Comparison of ENCODE assay signal across 10 mouse cellular contexts in genomic region chr9:29413126-29413525, GRCm38 (mm10).
A peak's percentile ranks its signal among the peaks of the same experiment; 100 is the strongest.
DNase-seq lines count a peak whose midpoint lies in the region; ATAC-seq and TF ChIP-seq lines count a peak whose summit lies in the region.
"Had no signal": no experiment of that assay in that cellular context is flagged by ENCODE, and none has a peak within 500 bp of the region (broad histone marks: within the 10 kb centered on the region; RNA-seq: fewer than 3 reads in every experiment).

No protein-coding gene starts in this region.

- peaks cover 24% of the 10 kb centered on the region for H3K27me3 ChIP-seq in embryonic facial prominence, embryonic 12.5 days
- H3K27me3 ChIP-seq in embryonic facial prominence, embryonic 10.5 days (replicated peaks; ENCODE audit: low read depth, poor library complexity, severe bottlenecking), result peaks cover 77% of the 10 kb centered on the region
- H3K27me3 ChIP-seq in lung, embryonic 14.5 days (ENCODE audit: insufficient read depth, low read length), result peaks cover 23% of the 10 kb centered on the region
- no peaks in the 10 kb centered on the region for H3K27me3 ChIP-seq in hindbrain, embryonic 16.5 days (replicated peaks; ENCODE audit: control insufficient read depth, insufficient read depth, low read length)
- peaks cover 52% of the 10 kb centered on the region for H3K27me3 ChIP-seq in liver, embryonic 12.5 days (replicated peaks)

- H3K9me3 ChIP-seq in embryonic facial prominence, embryonic 12.5 days, result no peaks in the 10 kb centered on the region
- H3K9me3 ChIP-seq in embryonic facial prominence, embryonic 10.5 days, result no peaks in the 10 kb centered on the region
- H3K9me3 ChIP-seq in lung, embryonic 14.5 days (ENCODE audit: low read depth, low read length), result no peaks in the 10 kb centered on the region
- H3K9me3 ChIP-seq in hindbrain, embryonic 16.5 days (ENCODE audit: control insufficient read depth, low read length), result no peaks in the 10 kb centered on the region
- no peaks in the 10 kb centered on the region for H3K9me3 ChIP-seq in liver, embryonic 12.5 days (replicated peaks)
- H3K9me3 ChIP-seq: megakaryocyte, embryonic 14.5 days had no signal

- no peak overlapping the region for H3K4me3 ChIP-seq in embryonic facial prominence, embryonic 12.5 days
- H3K4me3 ChIP-seq in embryonic facial prominence, embryonic 10.5 days, result no peak overlapping the region
- H3K4me3 ChIP-seq in lung, embryonic 14.5 days (ENCODE audit: low read depth, low read length), result no peak overlapping the region
- H3K4me3 ChIP-seq in hindbrain, embryonic 16.5 days (ENCODE audit: low read length), result peak overlapping the region; percentile 63
- no peak overlapping the region for H3K4me3 ChIP-seq in liver, embryonic 12.5 days
- H3K4me3 ChIP-seq: megakaryocyte, embryonic 14.5 days had no signal

- ATAC-seq in embryonic facial prominence, embryonic 12.5 days (ENCODE audit: insufficient number of reproducible peaks, insufficient read depth, low FRiP score, low TSS enrichment), result no peak
- no peak for ATAC-seq in lung, embryonic 14.5 days (ENCODE audit: insufficient read depth)
- ATAC-seq in hindbrain, embryonic 16.5 days, result no peak
- no peak for ATAC-seq in liver, embryonic 12.5 days

- no peak for DNase-seq in embryonic facial prominence, embryonic 10.5 days (ENCODE audit: low spot score)
- DNase-seq in lung, embryonic 14.5 days, result no peak
- no peak for DNase-seq in lung, adult 18-20 months
- DNase-seq in urinary bladder, adult 18-20 months (ENCODE audit: low spot score in 2 of 2), result no peak
- no peak for DNase-seq in spleen, postnatal 10 days (ENCODE audit: low spot score in 2 of 2)

- peak overlapping the region; percentile 90; the same call in 1 of the 2 replicates for H3K4me2 ChIP-seq in embryonic facial prominence, embryonic 12.5 days (replicated peaks)
- peak overlapping the region; percentile 95 for H3K4me2 ChIP-seq in lung, embryonic 14.5 days
- H3K4me2 ChIP-seq in hindbrain, embryonic 16.5 days (ENCODE audit: low read length), result peak overlapping the region; percentile 87
- no peak overlapping the region for H3K4me2 ChIP-seq in liver, embryonic 12.5 days

- H3K4me1 ChIP-seq in embryonic facial prominence, embryonic 12.5 days, result peaks cover 6% of the 10 kb centered on the region; the same call in 1 of the 2 replicates
- H3K4me1 ChIP-seq in embryonic facial prominence, embryonic 10.5 days, result peaks cover 17% of the 10 kb centered on the region
- no peaks in the 10 kb centered on the region for H3K4me1 ChIP-seq in lung, embryonic 14.5 days (ENCODE audit: insufficient read depth)
- peaks cover 8% of the 10 kb centered on the region for H3K4me1 ChIP-seq in hindbrain, embryonic 16.5 days (ENCODE audit: control insufficient read depth, insufficient read depth, low read depth, low read length)
- H3K4me1 ChIP-seq in liver, embryonic 12.5 days, result no peaks in the 10 kb centered on the region
- H3K4me1 ChIP-seq: megakaryocyte, embryonic 14.5 days had no signal

- H3K27ac ChIP-seq in embryonic facial prominence, embryonic 12.5 days, result no peak overlapping the region
- H3K27ac ChIP-seq in embryonic facial prominence, embryonic 10.5 days (replicated peaks), result no peak overlapping the region
- H3K27ac ChIP-seq in lung, embryonic 14.5 days (ENCODE audit: low read depth), result no peak overlapping the region
- H3K27ac ChIP-seq in hindbrain, embryonic 16.5 days (ENCODE audit: low read depth, low read length), result no peak overlapping the region
- H3K27ac ChIP-seq in liver, embryonic 12.5 days, result no peak overlapping the region
- H3K27ac ChIP-seq: kidney, postnatal 0 days had no signal

- WGBS in embryonic facial prominence, embryonic 12.5 days, result 68% methylated on average over 4 of the region's 4 CpGs
- 63% methylated on average over 4 of the region's 4 CpGs for WGBS in embryonic facial prominence, embryonic 10.5 days
- WGBS in lung, embryonic 14.5 days, result 69% methylated on average over 4 of the region's 4 CpGs
- 72% methylated on average over 4 of the region's 4 CpGs for WGBS in hindbrain, embryonic 16.5 days
- WGBS in liver, embryonic 12.5 days (ENCODE audit: insufficient replicate concordance), result 51% methylated on average over 4 of the region's 4 CpGs

- H3K9ac ChIP-seq in embryonic facial prominence, embryonic 12.5 days, result no peak overlapping the region
- no peak overlapping the region for H3K9ac ChIP-seq in lung, embryonic 14.5 days
- H3K9ac ChIP-seq in hindbrain, embryonic 16.5 days (ENCODE audit: low read depth, low read length), result peak overlapping the region; percentile 18; the same call in 1 of the 2 replicates
- H3K9ac ChIP-seq in liver, embryonic 12.5 days, result no peak overlapping the region

- H3K36me3 ChIP-seq in embryonic facial prominence, embryonic 12.5 days, result no peaks in the 10 kb centered on the region
- no peaks in the 10 kb centered on the region for H3K36me3 ChIP-seq in embryonic facial prominence, embryonic 10.5 days (replicated peaks)
- no peaks in the 10 kb centered on the region for H3K36me3 ChIP-seq in lung, embryonic 14.5 days (ENCODE audit: insufficient read depth)
- no peaks in the 10 kb centered on the region for H3K36me3 ChIP-seq in hindbrain, embryonic 16.5 days (ENCODE audit: control insufficient read depth, insufficient read depth, low read length)
- H3K36me3 ChIP-seq in liver, embryonic 12.5 days, result no peaks in the 10 kb centered on the region

- TF ChIP-seq CTCF in lung, embryonic 14.5 days (IDR thresholded peaks at IDR 0.05; ENCODE audit: low read depth), result no peak
